Mouse (Mus musculus): Measurements from ENCODE around the gene Osgin1. TPM values are rescaled to one million over a fixed set of nuclear protein-coding genes. Genes with fewer than 3 reads are reported as not detected.
A peak's percentile ranks its signal among the peaks of the same experiment; 100 is the strongest.

Osgin1 gene
- polyA plus RNA-seq, 1 experiment from 2014 or later, result 0.63 TPM

GRCm38 (mm10) chr8:119437506-119437905 is 3.6 kb downstream of the Osgin1 start:
- H3K9ac ChIP-seq (ENCODE audit: low read depth, low read length), result no peak overlapping the region
- WGBS, result 75% methylated on average over 11 of the region's 11 CpGs
- no peak for ATAC-seq
- no peaks in the 10 kb centered on the region for H3K9me3 ChIP-seq (ENCODE audit: control insufficient read depth, low read length)
- H3K4me2 ChIP-seq (ENCODE audit: low read length), result no peak overlapping the region
- no peak overlapping the region for H3K27ac ChIP-seq (ENCODE audit: low read depth, low read length)
- peaks cover 9% of the 10 kb centered on the region for H3K4me1 ChIP-seq (ENCODE audit: control insufficient read depth, insufficient read depth, low read depth, low read length)
- no peak overlapping the region for H3K4me3 ChIP-seq (ENCODE audit: low read length)
- H3K27me3 ChIP-seq (replicated peaks; ENCODE audit: control insufficient read depth, insufficient read depth, low read length), result no peaks in the 10 kb centered on the region
- no peaks in the 10 kb centered on the region for H3K36me3 ChIP-seq (ENCODE audit: control insufficient read depth, insufficient read depth, low read length)

DNA sequence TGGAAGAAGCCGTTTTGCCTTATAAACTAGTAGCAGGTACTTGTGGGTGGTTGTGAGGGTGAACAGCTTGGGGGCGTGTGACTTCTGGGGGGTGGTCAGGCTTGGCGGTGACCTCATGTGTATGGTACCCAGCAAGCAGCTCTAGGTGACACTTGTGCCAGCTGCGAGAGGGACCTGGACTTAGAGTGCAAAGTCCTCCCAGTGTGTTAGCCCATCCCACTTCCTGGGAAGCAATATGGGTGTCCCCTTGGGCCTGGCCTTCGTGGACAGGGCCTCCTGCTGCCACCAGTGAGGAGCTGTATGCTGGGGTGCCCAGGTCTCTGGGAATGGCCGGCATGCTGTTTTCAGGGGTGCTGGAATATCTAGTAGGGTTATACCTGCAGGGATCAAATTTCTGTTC is 5.0 kb downstream of the Osgin1 start:
- 81% methylated on average over 6 of the region's 6 CpGs for WGBS
- no peaks in the 10 kb centered on the region for H3K27me3 ChIP-seq (replicated peaks; ENCODE audit: control insufficient read depth, insufficient read depth, low read length)
- H3K9me3 ChIP-seq (ENCODE audit: control insufficient read depth, low read length), result no peaks in the 10 kb centered on the region
- H3K27ac ChIP-seq (ENCODE audit: low read depth, low read length), result no peak overlapping the region
- no peak overlapping the region for H3K9ac ChIP-seq (ENCODE audit: low read depth, low read length)
- no peak overlapping the region for H3K4me2 ChIP-seq (ENCODE audit: low read length)
- H3K36me3 ChIP-seq (ENCODE audit: control insufficient read depth, insufficient read depth, low read length), result no peaks in the 10 kb centered on the region
- ATAC-seq, result no peak
- no peak overlapping the region for H3K4me3 ChIP-seq (ENCODE audit: low read length)
- peaks cover 9% of the 10 kb centered on the region for H3K4me1 ChIP-seq (ENCODE audit: control insufficient read depth, insufficient read depth, low read depth, low read length)

DNA sequence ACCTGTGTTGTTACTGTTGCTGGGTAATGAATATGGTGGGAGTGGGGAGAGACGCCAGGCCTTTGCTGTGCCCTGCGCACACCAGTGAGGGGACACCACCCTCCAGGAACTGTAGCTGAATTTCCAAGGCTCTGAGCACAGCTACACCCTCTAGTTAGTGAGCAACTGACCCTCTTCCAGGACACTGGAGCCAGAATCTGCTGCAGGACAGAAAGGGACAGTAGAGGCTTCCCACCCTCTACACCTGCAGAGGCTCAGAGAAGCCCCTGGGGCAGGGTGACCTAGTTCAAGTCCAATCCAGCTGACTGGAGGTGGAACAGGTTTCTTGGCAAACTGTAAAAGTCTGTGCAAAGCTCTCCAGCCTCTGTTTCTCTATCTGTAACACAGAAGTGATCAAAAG is 5.5 kb downstream of the Osgin1 start:
- no peak overlapping the region for H3K27ac ChIP-seq (ENCODE audit: low read depth, low read length)
- peaks cover 9% of the 10 kb centered on the region for H3K4me1 ChIP-seq (ENCODE audit: control insufficient read depth, insufficient read depth, low read depth, low read length)
- no peak overlapping the region for H3K4me3 ChIP-seq (ENCODE audit: low read length)
- no peak for ATAC-seq
- 89% methylated on average over 2 of the region's 2 CpGs for WGBS
- H3K9me3 ChIP-seq (ENCODE audit: control insufficient read depth, low read length), result no peaks in the 10 kb centered on the region
- no peak overlapping the region for H3K4me2 ChIP-seq (ENCODE audit: low read length)
- no peaks in the 10 kb centered on the region for H3K36me3 ChIP-seq (ENCODE audit: control insufficient read depth, insufficient read depth, low read length)
- no peak overlapping the region for H3K9ac ChIP-seq (ENCODE audit: low read depth, low read length)
- no peaks in the 10 kb centered on the region for H3K27me3 ChIP-seq (replicated peaks; ENCODE audit: control insufficient read depth, insufficient read depth, low read length)

DNA sequence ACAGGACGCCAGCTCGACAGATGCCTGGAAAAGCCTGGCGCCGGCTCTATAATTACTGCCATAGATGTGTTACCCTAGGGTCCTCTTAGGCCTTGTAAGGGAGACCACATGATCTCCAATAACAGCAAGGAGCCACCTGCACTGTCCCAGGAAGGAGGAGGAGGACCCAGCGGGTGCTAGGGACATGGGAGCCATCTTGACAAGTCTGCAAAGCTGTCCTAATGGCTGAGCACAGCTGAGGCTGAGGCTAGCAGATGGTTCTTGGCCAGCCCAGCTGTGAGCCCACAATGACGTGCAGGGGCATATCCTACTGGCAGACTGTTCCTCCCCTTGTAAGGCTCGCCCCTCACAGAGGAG is 5.9 kb downstream of the Osgin1 start:
- Histone ChIP-seq H3K36me3 (ENCODE audit: control insufficient read depth, insufficient read depth, low read length) (no peaks in the 10 kb centered on the region), H3K4me3 (ENCODE audit: low read length) (no peak overlapping the region), H3K27ac (ENCODE audit: low read depth, low read length) (no peak overlapping the region), H3K27me3 (replicated peaks; ENCODE audit: control insufficient read depth, insufficient read depth, low read length) (no peaks in the 10 kb centered on the region), H3K9me3 (ENCODE audit: control insufficient read depth, low read length) (no peaks in the 10 kb centered on the region), H3K4me1 (ENCODE audit: control insufficient read depth, insufficient read depth, low read depth, low read length) (peaks cover 9% of the 10 kb centered on the region), H3K9ac (ENCODE audit: low read depth, low read length) (no peak overlapping the region), H3K4me2 (ENCODE audit: low read length) (no peak overlapping the region)
- peak; percentile 41; the same call in 1 of the 2 replicates for ATAC-seq
- WGBS, result 53% methylated on average over 7 of the region's 7 CpGs

- no peak overlapping the region for H3K4me3 ChIP-seq (ENCODE audit: low read length)
- no peaks in the 10 kb centered on the region for H3K27me3 ChIP-seq (replicated peaks; ENCODE audit: control insufficient read depth, insufficient read depth, low read length)
- no peaks in the 10 kb centered on the region for H3K9me3 ChIP-seq (ENCODE audit: control insufficient read depth, low read length)
- no peak overlapping the region for H3K4me2 ChIP-seq (ENCODE audit: low read length)
- H3K4me1 ChIP-seq (ENCODE audit: control insufficient read depth, insufficient read depth, low read depth, low read length), result peaks cover 9% of the 10 kb centered on the region
- no peaks in the 10 kb centered on the region for H3K36me3 ChIP-seq (ENCODE audit: control insufficient read depth, insufficient read depth, low read length)
- no peak overlapping the region for H3K27ac ChIP-seq (ENCODE audit: low read depth, low read length)
- ATAC-seq, result no peak
- WGBS, result 15% methylated on average over 16 of the region's 16 CpGs
- no peak overlapping the region for H3K9ac ChIP-seq (ENCODE audit: low read depth, low read length)
Measured at GRCm38 (mm10) chr8:119440250-119440951, 6.5 kb downstream of the Osgin1 start.

GRCm38 (mm10) chr8:119440952-119441270 is 7.0 kb downstream of the Osgin1 start:
- Histone ChIP-seq H3K9me3 (ENCODE audit: control insufficient read depth, low read length) (no peaks in the 10 kb centered on the region), H3K4me3 (ENCODE audit: low read length) (no peak overlapping the region), H3K36me3 (ENCODE audit: control insufficient read depth, insufficient read depth, low read length) (no peaks in the 10 kb centered on the region), H3K9ac (ENCODE audit: low read depth, low read length) (no peak overlapping the region), H3K27ac (ENCODE audit: low read depth, low read length) (no peak overlapping the region), H3K4me1 (ENCODE audit: control insufficient read depth, insufficient read depth, low read depth, low read length) (peaks cover 9% of the 10 kb centered on the region), H3K4me2 (ENCODE audit: low read length) (no peak overlapping the region), H3K27me3 (replicated peaks; ENCODE audit: control insufficient read depth, insufficient read depth, low read length) (no peaks in the 10 kb centered on the region)
- ATAC-seq, result no peak
- 57% methylated on average over 1 of the region's 1 CpGs for WGBS

GRCm38 (mm10) chr8:119442013-119442412 is 8.1 kb downstream of the Osgin1 start:
- no peak for ATAC-seq
- Histone ChIP-seq H3K9me3 (ENCODE audit: control insufficient read depth, low read length) (no peaks in the 10 kb centered on the region), H3K9ac (ENCODE audit: low read depth, low read length) (no peak overlapping the region), H3K4me3 (ENCODE audit: low read length) (no peak overlapping the region), H3K36me3 (ENCODE audit: control insufficient read depth, insufficient read depth, low read length) (no peaks in the 10 kb centered on the region), H3K4me1 (ENCODE audit: control insufficient read depth, insufficient read depth, low read depth, low read length) (peaks cover 12% of the 10 kb centered on the region), H3K4me2 (ENCODE audit: low read length) (no peak overlapping the region), H3K27ac (ENCODE audit: low read depth, low read length) (no peak overlapping the region), H3K27me3 (replicated peaks; ENCODE audit: control insufficient read depth, insufficient read depth, low read length) (no peaks in the 10 kb centered on the region)
- whole genome bisulfite sequencing, result 67% methylated on average over 5 of the region's 5 CpGs

DNA sequence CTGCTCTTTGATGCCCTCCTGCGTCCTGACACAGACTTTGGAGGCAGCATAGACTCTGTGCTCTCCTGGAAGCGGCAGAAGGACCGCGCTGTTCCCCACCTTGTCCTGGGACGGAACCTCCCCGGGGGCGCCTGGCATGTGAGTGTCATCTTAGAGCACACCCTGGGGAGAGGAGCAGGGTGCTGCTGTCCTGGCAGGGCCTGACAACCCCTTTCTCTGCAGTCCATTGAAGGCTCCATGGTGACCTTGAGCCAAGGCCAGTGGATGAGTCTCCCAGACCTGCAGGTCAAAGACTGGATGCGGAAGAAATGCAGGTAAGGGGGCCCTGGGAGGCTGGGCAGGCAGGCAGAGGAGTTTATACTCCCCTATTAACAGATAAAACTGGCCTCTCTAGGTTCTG is 9.0 kb downstream of the Osgin1 start:
- no peak overlapping the region for H3K9ac ChIP-seq (ENCODE audit: low read depth, low read length)
- no peak overlapping the region for H3K4me3 ChIP-seq (ENCODE audit: low read length)
- ATAC-seq, result no peak
- H3K4me2 ChIP-seq (ENCODE audit: low read length), result no peak overlapping the region
- no peaks in the 10 kb centered on the region for H3K9me3 ChIP-seq (ENCODE audit: control insufficient read depth, low read length)
- H3K27me3 ChIP-seq (replicated peaks; ENCODE audit: control insufficient read depth, insufficient read depth, low read length), result no peaks in the 10 kb centered on the region
- WGBS, result 91% methylated on average over 8 of the region's 8 CpGs
- H3K27ac ChIP-seq (ENCODE audit: low read depth, low read length), result no peak overlapping the region
- H3K4me1 ChIP-seq (ENCODE audit: control insufficient read depth, insufficient read depth, low read depth, low read length), result peaks cover 12% of the 10 kb centered on the region
- H3K36me3 ChIP-seq (ENCODE audit: control insufficient read depth, insufficient read depth, low read length), result no peaks in the 10 kb centered on the region

DNA sequence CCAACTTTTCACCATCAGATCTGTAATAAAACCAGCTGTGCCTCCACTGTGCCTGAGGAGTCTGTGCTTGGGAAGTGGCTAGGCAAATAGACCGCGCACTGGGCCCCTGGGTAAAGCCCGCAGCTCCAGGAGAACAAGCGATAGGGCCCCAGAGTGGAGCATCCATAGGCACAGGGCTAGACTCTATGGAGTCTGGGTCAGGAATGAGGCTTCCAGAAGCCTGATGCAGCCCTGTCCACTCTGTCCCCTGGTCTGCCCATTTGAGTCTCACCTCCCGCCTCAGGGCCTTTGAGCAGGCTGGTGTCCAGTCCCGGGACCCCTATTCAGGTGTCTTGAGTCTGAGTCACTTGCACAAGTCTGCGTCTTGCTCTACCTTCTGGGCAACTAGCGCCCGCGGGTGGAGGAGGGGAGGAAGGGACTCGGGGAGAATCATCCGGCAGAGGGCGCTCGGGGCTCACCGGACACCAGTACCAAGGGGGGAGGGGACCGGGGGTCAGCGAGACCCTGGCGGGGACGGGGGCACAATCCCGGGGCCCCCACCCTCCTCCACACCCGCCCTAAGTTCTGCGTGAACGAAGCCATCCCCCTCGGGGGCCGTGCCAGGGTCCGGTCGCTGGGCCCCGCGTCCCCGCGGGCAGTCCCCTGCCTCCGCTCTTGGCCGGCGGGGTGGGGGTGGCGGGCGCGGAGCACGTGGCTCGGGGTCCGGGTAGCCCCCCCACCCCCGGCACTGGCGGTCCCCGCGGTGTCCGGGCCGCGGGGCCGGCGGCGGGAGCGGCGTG is 12.5 kb downstream of the Osgin1 start, which contains the start of gene Necab2:
TSS of gene Necab2 (plus strand) at position 509 of the 779 bp plus-strand sequence.
- ATAC-seq, result peak; percentile 70
- H3K27me3 ChIP-seq (replicated peaks; ENCODE audit: control insufficient read depth, insufficient read depth, low read length), result 0 out of 2 replicates have a peak, but pooled peaks cover 2% of the 10 kb centered on the region
- H3K27ac ChIP-seq (ENCODE audit: low read depth, low read length), result peak within 1 kb of the TSS; percentile 36
- H3K36me3 ChIP-seq (ENCODE audit: control insufficient read depth, insufficient read depth, low read length), result no peaks in the 10 kb centered on the region
- peaks cover 4% of the 10 kb centered on the region; the same call in 1 of the 2 replicates for H3K4me1 ChIP-seq (ENCODE audit: control insufficient read depth, insufficient read depth, low read depth, low read length)
- WGBS, result 2% methylated on average over 29 of the region's 52 CpGs
- H3K4me2 ChIP-seq (ENCODE audit: low read length), result peak within 1 kb of the TSS; percentile 96
- peak within 1 kb of the TSS; percentile 78 for H3K4me3 ChIP-seq (ENCODE audit: low read length)
- H3K9me3 ChIP-seq (ENCODE audit: control insufficient read depth, low read length), result no peaks in the 10 kb centered on the region
- H3K9ac ChIP-seq (ENCODE audit: low read depth, low read length), result peak within 1 kb of the TSS; percentile 87

All from hindbrain, embryonic 16.5 days (tissue).